In the genomic region with DNA sequence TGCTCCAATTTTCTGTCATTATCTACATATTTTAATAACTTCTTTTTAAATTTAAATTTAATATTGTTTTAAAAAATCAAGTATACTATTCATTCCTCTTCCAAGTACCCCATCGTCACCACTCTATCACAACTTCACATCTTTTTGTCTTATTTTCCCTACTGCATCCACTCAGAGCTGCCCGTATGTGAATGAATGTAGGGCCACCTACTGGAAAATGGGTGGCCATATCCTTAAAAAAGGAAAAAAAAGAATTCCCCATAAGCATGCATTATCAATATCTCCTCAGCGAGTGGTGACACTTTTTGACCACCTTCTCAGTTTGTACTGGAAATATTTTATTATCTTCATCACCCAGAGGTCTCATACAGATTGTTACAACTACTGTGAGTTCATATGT, we compare ENCODE assay signal across 17 mouse cellular contexts.
"Had no signal": no experiment of that assay in that cellular context is flagged by ENCODE, and none has a peak within 500 bp of the region (broad histone marks: within the 10 kb centered on the region; RNA-seq: fewer than 3 reads in every experiment).

No protein-coding gene starts in this region.

- H3K36me3 ChIP-seq: lung, embryonic 15.5 days; midbrain, embryonic 13.5 days; midbrain, embryonic 15.5 days; neural tube, embryonic 12.5 days; stomach, embryonic 15.5 days had no signal

- H3K9ac ChIP-seq: lung, embryonic 15.5 days; midbrain, embryonic 13.5 days; midbrain, embryonic 15.5 days; neural tube, embryonic 12.5 days; stomach, embryonic 15.5 days had no signal

- H3K27me3 ChIP-seq: lung, embryonic 15.5 days; megakaryocyte, embryonic 14.5 days; midbrain, embryonic 13.5 days; midbrain, embryonic 15.5 days; neural tube, embryonic 12.5 days; stomach, embryonic 15.5 days had no signal

- DNase-seq: lung, adult 2 months; lung, postnatal 14 days; lung, postnatal 36 days; right cerebral cortex, postnatal 14 days; thymus, adult 2 months; thymus, postnatal 25 days; thymus, postnatal 4 days had no signal

- H3K4me1 ChIP-seq: lung, embryonic 15.5 days; megakaryocyte, embryonic 14.5 days; midbrain, embryonic 13.5 days; midbrain, embryonic 15.5 days; neural tube, embryonic 12.5 days; stomach, embryonic 15.5 days had no signal

- ATAC-seq: lung, postnatal 0 days; midbrain, embryonic 13.5 days; midbrain, embryonic 15.5 days had no signal

- H3K27ac ChIP-seq: lung, embryonic 15.5 days; macrophage; midbrain, embryonic 13.5 days; midbrain, embryonic 15.5 days; neural tube, embryonic 12.5 days; stomach, embryonic 15.5 days; stomach, postnatal 0 days had no signal

- H3K4me2 ChIP-seq: lung, embryonic 15.5 days; midbrain, embryonic 11.5 days; midbrain, embryonic 13.5 days; midbrain, embryonic 15.5 days; neural tube, embryonic 12.5 days; stomach, embryonic 15.5 days had no signal

- H3K9me3 ChIP-seq: lung, embryonic 15.5 days; megakaryocyte, embryonic 14.5 days; midbrain, embryonic 13.5 days; midbrain, embryonic 15.5 days; neural tube, embryonic 12.5 days; stomach, embryonic 15.5 days had no signal

- H3K4me3 ChIP-seq: lung, embryonic 15.5 days; megakaryocyte, embryonic 14.5 days; midbrain, embryonic 13.5 days; midbrain, embryonic 15.5 days; neural tube, embryonic 12.5 days; stomach, embryonic 15.5 days had no signal
